Mouse (Mus musculus) G1E (cell line): ENCODE measurements around the gene Btbd17.

Experiments used
- CTCF ChIP-seq: IDR thresholded peaks from 2 replicates; pipeline ENCODE4 v1.5.1; 2012; ENCODE audit warnings: low read depth, low read length, inconsistent platforms, mixed read lengths
- GATA1 ChIP-seq: IDR thresholded peaks from 2 replicates; pipeline ENCODE4 v1.6.1; 2012; ENCODE audit warnings: borderline replicate concordance, low read length, inconsistent platforms, mixed read lengths
- GATA2 ChIP-seq: IDR thresholded peaks from 2 replicates; pipeline ENCODE4 v1.6.1; 2012; ENCODE audit warnings: low read depth, low read length, inconsistent platforms, borderline replicate concordance
- TAL1 ChIP-seq: conservative IDR thresholded peaks from 2 replicates; pipeline ENCODE4 v1.6.1; 2012; ENCODE audit warnings: low read depth, low read length, inconsistent platforms, mixed read lengths

GRCm38 (mm10) chr11:114771896-114772295 is 23.8 kb downstream of the Btbd17 start:
- TF ChIP-seq CTCF, result no peak
- TF ChIP-seq GATA1, result no peak
- TF ChIP-seq GATA2, result no peak
- no peak for TF ChIP-seq TAL1
